Mouse (Mus musculus): Measurements from ENCODE around the gene Pln. TPM values are rescaled to one million over a fixed set of nuclear protein-coding genes. Genes with fewer than 3 reads are reported as not detected.

Gene Pln
- polyA plus RNA-seq, 1 experiment from 2014 or later = 6.4 TPM

- 87% methylated on average over 6 of the region's 6 CpGs for WGBS
- TF ChIP-seq CTCF (IDR thresholded peaks at IDR 0.05; ENCODE audit: low read depth) = no peak
- no peak overlapping the region for H3K4me3 ChIP-seq (ENCODE audit: low read depth, low read length)
- no peaks in the 10 kb centered on the region for H3K27me3 ChIP-seq (replicated peaks; ENCODE audit: control insufficient read depth, insufficient read depth, low read length)
- H3K4me2 ChIP-seq (replicated peaks; ENCODE audit: low read depth) = no peak overlapping the region
- H3K36me3 ChIP-seq (ENCODE audit: control insufficient read depth, insufficient read depth) = no peaks in the 10 kb centered on the region
- no peak for ATAC-seq
- H3K27ac ChIP-seq (ENCODE audit: low read depth, low read length) = no peak overlapping the region
- no peak overlapping the region for H3K9ac ChIP-seq (ENCODE audit: low read depth, low read length)
- 0 out of 2 replicates have a peak, but pooled peaks cover 6% of the 10 kb centered on the region for H3K9me3 ChIP-seq (ENCODE audit: control insufficient read depth)
- 0 out of 2 replicates have a peak, but pooled peaks cover 4% of the 10 kb centered on the region for H3K4me1 ChIP-seq (replicated peaks; ENCODE audit: control insufficient read depth, insufficient read depth, low read length)
Measured at GRCm38 (mm10) chr10:53373885-53374578, 36.6 kb downstream of the Pln start.

GRCm38 (mm10) chr10:53377096-53377495 lies 39.6 kb downstream of the Pln start:
- no peaks in the 10 kb centered on the region for H3K27me3 ChIP-seq (replicated peaks; ENCODE audit: control insufficient read depth, insufficient read depth, low read length)
- no peak for TF ChIP-seq CTCF (IDR thresholded peaks at IDR 0.05; ENCODE audit: low read depth)
- no peaks in the 10 kb centered on the region for H3K36me3 ChIP-seq (ENCODE audit: control insufficient read depth, insufficient read depth)
- H3K27ac ChIP-seq (ENCODE audit: low read depth, low read length) = no peak overlapping the region
- H3K4me3 ChIP-seq (ENCODE audit: low read depth, low read length) = no peak overlapping the region
- no peaks in the 10 kb centered on the region for H3K9me3 ChIP-seq (ENCODE audit: control insufficient read depth)
- H3K4me2 ChIP-seq (replicated peaks; ENCODE audit: low read depth) = no peak overlapping the region; the same call in 1 of the 2 replicates
- ATAC-seq = no peak
- H3K4me1 ChIP-seq (replicated peaks; ENCODE audit: control insufficient read depth, insufficient read depth, low read length) = 0 out of 2 replicates have a peak, but pooled peaks cover 4% of the 10 kb centered on the region
- H3K9ac ChIP-seq (ENCODE audit: low read depth, low read length) = no peak overlapping the region

GRCm38 (mm10) chr10:53378296-53378695 lies 40.8 kb downstream of the Pln start:
- Histone ChIP-seq H3K4me1 (replicated peaks; ENCODE audit: control insufficient read depth, insufficient read depth, low read length) (0 out of 2 replicates have a peak, but pooled peaks cover 4% of the 10 kb centered on the region), H3K4me2 (replicated peaks; ENCODE audit: low read depth) (peak overlapping the region; percentile 87), H3K27ac (ENCODE audit: low read depth, low read length) (no peak overlapping the region), H3K36me3 (ENCODE audit: control insufficient read depth, insufficient read depth) (no peaks in the 10 kb centered on the region), H3K9me3 (ENCODE audit: control insufficient read depth) (no peaks in the 10 kb centered on the region), H3K4me3 (ENCODE audit: low read depth, low read length) (peak overlapping the region; percentile 72), H3K9ac (ENCODE audit: low read depth, low read length) (0 out of 2 replicates have a peak overlapping the region, but pooled peaks have one; percentile 87), H3K27me3 (replicated peaks; ENCODE audit: control insufficient read depth, insufficient read depth, low read length) (no peaks in the 10 kb centered on the region)
- no peak for TF ChIP-seq CTCF (IDR thresholded peaks at IDR 0.05; ENCODE audit: low read depth)
- WGBS = 76% methylated on average over 6 of the region's 6 CpGs
- ATAC-seq = no peak

GRCm38 (mm10) chr10:53378981-53379708 lies 41.7 kb downstream of the Pln start:
- Histone ChIP-seq H3K27ac (ENCODE audit: low read depth, low read length) (peak overlapping the region; percentile 89), H3K4me2 (replicated peaks; ENCODE audit: low read depth) (peak overlapping the region; percentile 87), H3K9me3 (ENCODE audit: control insufficient read depth) (no peaks in the 10 kb centered on the region), H3K9ac (ENCODE audit: low read depth, low read length) (peak overlapping the region; percentile 87), H3K36me3 (ENCODE audit: control insufficient read depth, insufficient read depth) (no peaks in the 10 kb centered on the region), H3K4me1 (replicated peaks; ENCODE audit: control insufficient read depth, insufficient read depth, low read length) (0 out of 2 replicates have a peak, but pooled peaks cover 4% of the 10 kb centered on the region), H3K4me3 (ENCODE audit: low read depth, low read length) (peak overlapping the region; percentile 72), H3K27me3 (replicated peaks; ENCODE audit: control insufficient read depth, insufficient read depth, low read length) (no peaks in the 10 kb centered on the region)
- WGBS = under 1% methylated on average over 57 of the region's 59 CpGs
- ATAC-seq = peak; percentile 82
- no peak for TF ChIP-seq CTCF (IDR thresholded peaks at IDR 0.05; ENCODE audit: low read depth)

DNA sequence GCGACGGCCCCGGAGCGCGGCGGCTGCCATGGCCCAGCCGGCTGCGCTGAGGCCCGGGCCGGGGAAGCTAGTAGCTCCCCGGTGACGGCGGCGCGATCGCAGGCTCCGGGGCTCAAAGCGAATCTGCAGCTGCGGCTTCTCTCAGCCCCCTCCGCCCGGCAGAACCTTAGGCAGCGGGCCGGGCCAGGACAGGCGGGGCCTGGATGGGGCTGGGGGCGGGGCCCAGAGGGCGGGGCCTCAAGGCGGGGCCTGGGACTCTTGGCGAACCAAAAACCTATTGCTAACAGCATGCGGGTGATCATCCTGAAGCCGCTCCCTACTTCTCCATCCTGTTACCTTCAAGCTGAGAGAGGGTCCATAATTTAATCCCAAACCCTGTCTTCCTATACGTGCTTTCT lies 42.2 kb downstream of the Pln start, which contains the start of gene Cep85l:
TSS of gene Cep85l (minus strand) at position 239 of the 398 bp plus-strand sequence.
- H3K4me1 ChIP-seq (replicated peaks; ENCODE audit: control insufficient read depth, insufficient read depth, low read length) = 0 out of 2 replicates have a peak, but pooled peaks cover 4% of the 10 kb centered on the region
- H3K36me3 ChIP-seq (ENCODE audit: control insufficient read depth, insufficient read depth) = no peaks in the 10 kb centered on the region
- H3K4me3 ChIP-seq (ENCODE audit: low read depth, low read length) = peak within 1 kb of the TSS; percentile 72
- H3K9me3 ChIP-seq (ENCODE audit: control insufficient read depth) = no peaks in the 10 kb centered on the region
- peak within 1 kb of the TSS; percentile 89 for H3K27ac ChIP-seq (ENCODE audit: low read depth, low read length)
- peak; percentile 95 for ATAC-seq
- H3K27me3 ChIP-seq (replicated peaks; ENCODE audit: control insufficient read depth, insufficient read depth, low read length) = no peaks in the 10 kb centered on the region
- under 1% methylated on average over 22 of the region's 31 CpGs for WGBS
- peak within 1 kb of the TSS; percentile 87 for H3K9ac ChIP-seq (ENCODE audit: low read depth, low read length)
- peak within 1 kb of the TSS; percentile 87 for H3K4me2 ChIP-seq (replicated peaks; ENCODE audit: low read depth)
- TF ChIP-seq CTCF (IDR thresholded peaks at IDR 0.05; ENCODE audit: low read depth) = no peak

DNA sequence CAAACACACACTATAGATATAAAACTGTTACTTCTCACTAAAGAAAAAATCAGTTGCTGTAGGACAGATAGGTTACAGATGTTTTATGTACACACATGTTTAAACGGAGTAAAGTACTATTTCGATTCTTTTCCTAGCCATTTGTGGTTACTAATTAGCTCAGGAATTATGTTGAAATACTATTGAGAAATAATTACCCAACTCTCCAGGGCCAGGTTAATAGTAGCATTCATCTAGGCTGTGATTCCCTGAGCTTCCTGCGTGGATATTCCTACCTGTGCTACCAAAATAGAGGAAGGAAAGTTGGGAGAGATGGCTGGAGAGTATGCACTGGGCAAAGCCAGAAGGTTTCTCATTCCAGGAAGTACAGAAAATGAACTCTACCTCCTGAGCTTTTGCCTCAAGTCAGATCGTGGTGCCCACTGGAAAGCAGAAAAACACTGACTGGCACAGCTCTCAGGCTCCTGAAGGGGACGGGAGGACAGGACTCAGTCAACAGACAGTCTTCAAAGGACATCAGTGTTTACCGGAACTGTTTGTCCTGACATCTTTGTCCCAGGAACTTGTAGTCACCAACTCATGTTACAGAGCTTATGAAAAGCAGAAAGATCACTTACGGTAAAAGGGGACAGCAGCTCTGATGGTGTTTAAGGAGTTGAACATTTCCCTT lies 45.4 kb downstream of the Pln start:
- Histone ChIP-seq H3K36me3 (ENCODE audit: control insufficient read depth, insufficient read depth) (no peaks in the 10 kb centered on the region), H3K4me3 (ENCODE audit: low read depth, low read length) (no peak overlapping the region), H3K9ac (ENCODE audit: low read depth, low read length) (no peak overlapping the region), H3K4me2 (replicated peaks; ENCODE audit: low read depth) (peak overlapping the region; percentile 9; the same call in 1 of the 2 replicates), H3K4me1 (replicated peaks; ENCODE audit: control insufficient read depth, insufficient read depth, low read length) (no peaks in the 10 kb centered on the region), H3K27ac (ENCODE audit: low read depth, low read length) (no peak overlapping the region), H3K9me3 (ENCODE audit: control insufficient read depth) (no peaks in the 10 kb centered on the region), H3K27me3 (replicated peaks; ENCODE audit: control insufficient read depth, insufficient read depth, low read length) (no peaks in the 10 kb centered on the region)
- ATAC-seq = peak; percentile 29; the same call in 1 of the 2 replicates
- TF ChIP-seq CTCF (IDR thresholded peaks at IDR 0.05; ENCODE audit: low read depth) = no peak
- WGBS = 46% methylated on average over 7 of the region's 7 CpGs
